ENCODE assay signal across 8 mouse cellular contexts in the genomic region with DNA sequence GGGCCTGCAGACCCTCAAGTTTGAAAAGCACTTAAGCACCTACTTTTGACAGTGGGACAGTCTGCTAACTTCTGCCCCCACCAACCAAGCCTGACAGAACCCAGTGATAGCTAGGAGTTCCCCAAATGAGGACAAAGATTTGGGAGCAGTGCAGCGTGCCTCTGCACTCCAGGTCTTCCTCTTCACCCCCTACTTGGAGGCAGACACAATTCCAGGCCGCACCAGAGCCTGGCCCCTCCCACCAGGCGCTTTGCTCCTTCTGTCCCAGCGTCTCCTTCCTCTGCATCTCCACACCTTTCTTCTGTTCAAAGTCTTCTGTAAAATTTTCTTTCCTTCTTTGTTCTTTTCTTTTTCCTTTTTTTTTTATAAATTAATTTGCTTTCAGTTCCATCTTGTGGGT. TPM values are rescaled to one million over a fixed set of nuclear protein-coding genes. Genes with fewer than 3 reads are reported as not detected.
DNase-seq lines count a peak whose midpoint lies in the region; ATAC-seq and TF ChIP-seq lines count a peak whose summit lies in the region.

No protein-coding gene starts in this region.

- no peak overlapping the region for H3K4me3 ChIP-seq in kidney, postnatal 0 days (replicated peaks; ENCODE audit: low read depth, low read length)
- H3K4me3 ChIP-seq in intestine, postnatal 0 days (ENCODE audit: low read depth, low read length), result no peak overlapping the region

- peaks cover 51% of the 10 kb centered on the region for H3K36me3 ChIP-seq in kidney, postnatal 0 days (ENCODE audit: insufficient read depth, low read length)
- peaks cover 47% of the 10 kb centered on the region for H3K36me3 ChIP-seq in intestine, postnatal 0 days (ENCODE audit: control insufficient read depth, insufficient read depth)

- H3K4me2 ChIP-seq in kidney, postnatal 0 days (ENCODE audit: low read length), result no peak overlapping the region
- peak overlapping the region; percentile 21; the same call in 1 of the 2 replicates for H3K4me2 ChIP-seq in intestine, postnatal 0 days (replicated peaks; ENCODE audit: low read depth)

- 52% methylated on average over 4 of the region's 4 CpGs for WGBS in kidney, postnatal 0 days
- 31% methylated on average over 4 of the region's 4 CpGs for WGBS in intestine, postnatal 0 days

- intact Hi-C loops in left cerebral cortex, postnatal 36 days (cut with DNase I), result loop anchor here (5.0 kb wide), 2 partner anchors 32 to 58 kb away; a partner anchor contains a TSS

- ATAC-seq in kidney, postnatal 0 days (replicated peaks; ENCODE audit: low FRiP score, low read depth), result no peak
- no peak for ATAC-seq in intestine, postnatal 0 days

- peak; percentile 44 for DNase-seq in cerebellum, adult 9-11 months
- no peak for DNase-seq in cerebellum, postnatal 36 days
- no peak for DNase-seq in kidney, postnatal 0 days (ENCODE audit: low spot score)
- DNase-seq in kidney, postnatal 4 days, result no peak
- DNase-seq in ZHBTc4 (ENCODE audit: low read depth, low spot score), result peak; percentile 48
- DNase-seq in left cerebral cortex, postnatal 36 days (ENCODE audit: low spot score in 2 of 2), result no peak
- no peak for DNase-seq in spleen, postnatal 4 days (ENCODE audit: low spot score in 2 of 2)

- H3K27me3 ChIP-seq in kidney, postnatal 0 days (ENCODE audit: insufficient read depth, low read length), result no peaks in the 10 kb centered on the region
- H3K27me3 ChIP-seq in intestine, postnatal 0 days (replicated peaks; ENCODE audit: control insufficient read depth, insufficient read depth, low read length), result no peaks in the 10 kb centered on the region

- H3K27ac ChIP-seq in kidney, postnatal 0 days, result peak overlapping the region; percentile 51; the same call in 1 of the 2 replicates
- peak overlapping the region; percentile 60 for H3K27ac ChIP-seq in intestine, postnatal 0 days (ENCODE audit: low read depth, low read length)

- TF ChIP-seq CTCF in kidney, postnatal 0 days (IDR thresholded peaks at IDR 0.05; ENCODE audit: low read depth), result no peak
- no peak for TF ChIP-seq CTCF in intestine, postnatal 0 days (IDR thresholded peaks at IDR 0.05; ENCODE audit: low read depth)

- no peaks in the 10 kb centered on the region for H3K9me3 ChIP-seq in kidney, postnatal 0 days (replicated peaks; ENCODE audit: low read length)
- H3K9me3 ChIP-seq in intestine, postnatal 0 days (ENCODE audit: control insufficient read depth), result no peaks in the 10 kb centered on the region

- no peak overlapping the region for H3K9ac ChIP-seq in kidney, postnatal 0 days (ENCODE audit: low read depth, low read length)
- 0 out of 2 replicates have a peak overlapping the region, but pooled peaks have one; percentile 42 for H3K9ac ChIP-seq in intestine, postnatal 0 days (ENCODE audit: low read depth, low read length)

- peaks cover 17% of the 10 kb centered on the region for H3K4me1 ChIP-seq in kidney, postnatal 0 days (replicated peaks; ENCODE audit: insufficient read depth, low read length)
- H3K4me1 ChIP-seq in intestine, postnatal 0 days (replicated peaks; ENCODE audit: control insufficient read depth, insufficient read depth, low read length), result no peaks in the 10 kb centered on the region

RNA-seq across cellular contexts. Expression of a gene that starts 4.2 kb away (rescaled TPM):
- polyA plus RNA-seq in kidney, postnatal 0 days (2015; fragmentation: Nextera tagmentation; extraction: Ambion mirVana), result 1,410 and 1,495 TPM in 2 replicates
- polyA plus RNA-seq in intestine, postnatal 0 days (2015; fragmentation: Nextera tagmentation; extraction: Ambion mirVana), result 2,493 and 2,543 TPM in 2 replicates
- total RNA-seq in left cerebral cortex, postnatal 36 days (2021), result 100 to 1,000 TPM; 547 to 629 TPM

RNA-seq across cellular contexts. Expression of a gene that starts 8.7 kb away (rescaled TPM):
- polyA plus RNA-seq in kidney, postnatal 0 days (2015; fragmentation: Nextera tagmentation; extraction: Ambion mirVana), result 3.2 and 3.7 TPM in 2 replicates
- polyA plus RNA-seq in intestine, postnatal 0 days (2015; fragmentation: Nextera tagmentation; extraction: Ambion mirVana), result 1.3 and 1.8 TPM in 2 replicates
- total RNA-seq in left cerebral cortex, postnatal 36 days (2021), result 10 to 100 TPM; 26.3 to 27.0 TPM

RNA-seq across cellular contexts. Expression of a gene that starts 30.7 kb away (rescaled TPM):
- polyA plus RNA-seq in kidney, postnatal 0 days (2015; fragmentation: Nextera tagmentation; extraction: Ambion mirVana), result 40.5 and 44.9 TPM in 2 replicates
- polyA plus RNA-seq in intestine, postnatal 0 days (2015; fragmentation: Nextera tagmentation; extraction: Ambion mirVana), result 31.1 and 31.6 TPM in 2 replicates
- 100 to 1,000 TPM; 238 to 245 TPM for total RNA-seq in left cerebral cortex, postnatal 36 days (2021)

RNA-seq across cellular contexts. Expression of a gene that starts 35.9 kb away (rescaled TPM):
- polyA plus RNA-seq in kidney, postnatal 0 days (2015; fragmentation: Nextera tagmentation; extraction: Ambion mirVana), result 15.9 TPM in 2 replicates
- polyA plus RNA-seq in intestine, postnatal 0 days (2015; fragmentation: Nextera tagmentation; extraction: Ambion mirVana), result 11.7 and 12.5 TPM in 2 replicates
- 1 to 10 TPM; 8.5 to 9.0 TPM for total RNA-seq in left cerebral cortex, postnatal 36 days (2021)

RNA-seq across cellular contexts. Expression of a gene that starts 57.8 kb away (rescaled TPM):
- polyA plus RNA-seq in kidney, postnatal 0 days (2015; fragmentation: Nextera tagmentation; extraction: Ambion mirVana), result 13.7 and 16.9 TPM in 2 replicates
- polyA plus RNA-seq in intestine, postnatal 0 days (2015; fragmentation: Nextera tagmentation; extraction: Ambion mirVana), result 10.0 and 10.4 TPM in 2 replicates
- total RNA-seq in left cerebral cortex, postnatal 36 days (2021), result 10 to 100 TPM; 14.2 to 15.0 TPM

Comparison
In these comparisons a context has a peak if more than half of its experiments do, and no peak if none do; other contexts are left out.
1. DNase-seq: peak in cerebellum, adult 9-11 months (single experiment) and ZHBTc4 (single experiment); none in cerebellum, postnatal 36 days (0 of 2), kidney, postnatal 0 days (single experiment), kidney, postnatal 4 days (0 of 2), left cerebral cortex, postnatal 36 days (0 of 2) and spleen, postnatal 4 days (0 of 2).